Mouse (Mus musculus) CH12.LX (cell line): ENCODE data around the gene Dixdc1. TPM values are rescaled to one million over a fixed set of nuclear protein-coding genes. Genes with fewer than 3 reads are reported as not detected.

Experiments
- DNase-seq: peaks from one replicate; pipeline ENCODE4 v3.0.0-alpha.2; 2013; ENCODE audit errors: extremely low read depth
- H3K27ac ChIP-seq: 2 replicates; pipeline ENCODE4 v1.5.1; 2012; ENCODE audit warnings: low read depth, mild to moderate bottlenecking, control low read depth, moderate library complexity; ENCODE audit not compliant: insufficient read depth
- H3K27me3 ChIP-seq: replicated peaks from 2 replicates; pipeline ENCODE3; 2012; ENCODE audit warnings: inconsistent platforms
- H3K36me3 ChIP-seq, 2 experiments: replicated peaks in 1 of 2; 2 replicates each; pipeline versions ENCODE3 to v1.6.1; 2012; ENCODE audit warnings: inconsistent platforms in 1 of 2, low read length in 1 of 2, mild to moderate bottlenecking in 1 of 2, mixed read lengths in 1 of 2, moderate library complexity in 1 of 2; ENCODE audit not compliant: control insufficient read depth in 1 of 2, insufficient read depth in 1 of 2
- H3K4me1 ChIP-seq, 2 experiments: 2 replicates each; pipeline ENCODE4 v1.6.1; 2012; ENCODE audit warnings: inconsistent platforms in 1 of 2, moderate library complexity in 1 of 2; ENCODE audit not compliant: insufficient read depth in 2 of 2, control insufficient read depth in 1 of 2
- H3K4me2 ChIP-seq: 2 replicates; pipeline ENCODE4 v1.6.1; 2012; ENCODE audit warnings: low read depth, mild to moderate bottlenecking, control low read depth; ENCODE audit not compliant: poor library complexity, insufficient read depth, severe bottlenecking
- H3K4me3 ChIP-seq, 3 experiments: fragments of 150-350 bp in 1 of 3; sonication (generic) in 1 of 3; replicated peaks in 1 of 3; 2 replicates each; pipeline versions ENCODE3 to v1.5.1; 2011 to 2012; ENCODE audit warnings: low read depth in 2 of 3, low read length in 2 of 3, mild to moderate bottlenecking in 2 of 3, moderate library complexity in 2 of 3, control low read depth in 1 of 3, improper control_type of control experiment in 1 of 3, inconsistent platforms in 1 of 3, mixed read lengths in 1 of 3; ENCODE audit not compliant: poor library complexity in 1 of 3
- H3K79me2 ChIP-seq: replicated peaks from 2 replicates; pipeline ENCODE4 v1.6.1; 2012; ENCODE audit warnings: mild to moderate bottlenecking, moderate library complexity; ENCODE audit not compliant: control insufficient read depth, poor library complexity, insufficient read depth, severe bottlenecking; ENCODE audit errors: extremely low read depth
- H3K9ac ChIP-seq: 2 replicates; pipeline ENCODE4 v1.6.1; 2012; ENCODE audit warnings: low read depth, mild to moderate bottlenecking, control low read depth, moderate library complexity; ENCODE audit not compliant: insufficient read depth
- H3K9me3 ChIP-seq: replicated peaks from 2 replicates; pipeline ENCODE3; 2012; ENCODE audit warnings: low read length, inconsistent platforms, mixed read lengths
- BHLHE40 ChIP-seq: IDR thresholded peaks from 2 replicates; pipeline ENCODE4 v1.6.1; 2011; ENCODE audit warnings: mild to moderate bottlenecking, low read depth, low read length, improper control_type of control experiment
- CHD1 ChIP-seq: IDR thresholded peaks from 2 replicates; pipeline ENCODE4 v1.6.1; 2012; ENCODE audit warnings: low read depth, low read length, improper control_type of control experiment, inconsistent platforms
- CHD2 ChIP-seq: IDR thresholded peaks from 2 replicates; pipeline ENCODE4 v1.6.1; 2011; ENCODE audit warnings: low read length, improper control_type of control experiment
- CTCF ChIP-seq, 2 experiments: IDR thresholded peaks in 1 of 2; conservative IDR thresholded peaks in 1 of 2; 2 replicates each; pipeline ENCODE4 v1.5.1; 2011 to 2012; ENCODE audit warnings: low read depth in 2 of 2, low read length in 2 of 2, improper control_type of control experiment in 1 of 2, inconsistent platforms in 1 of 2, mild to moderate bottlenecking in 1 of 2, moderate library complexity in 1 of 2
- E2F4 ChIP-seq: IDR thresholded peaks from 2 replicates; pipeline ENCODE4 v1.6.1; 2011; ENCODE audit warnings: low read depth, low read length, improper control_type of control experiment; ENCODE audit not compliant: insufficient replicate concordance
- ELF1 ChIP-seq: IDR thresholded peaks from 2 replicates; pipeline ENCODE4 v1.6.1; 2014; ENCODE audit warnings: low read depth, mild to moderate bottlenecking, inconsistent platforms, low read length, improper control_type of control experiment
- EP300 ChIP-seq: IDR thresholded peaks from 2 replicates; pipeline ENCODE4 v1.6.1; 2011; ENCODE audit warnings: low read length, improper control_type of control experiment
- ETS1 ChIP-seq: conservative IDR thresholded peaks from 2 replicates; pipeline ENCODE4 v1.6.1; 2012; ENCODE audit warnings: low read depth, mild to moderate bottlenecking, inconsistent platforms, low read length, improper control_type of control experiment, moderate library complexity
- GABPA ChIP-seq: IDR thresholded peaks from 2 replicates; pipeline ENCODE4 v1.6.1; 2012; ENCODE audit warnings: low read depth, low read length, improper control_type of control experiment, inconsistent platforms; ENCODE audit not compliant: insufficient replicate concordance
- HCFC1 ChIP-seq: IDR thresholded peaks from 2 replicates; pipeline ENCODE4 v1.6.1; 2012; ENCODE audit warnings: low read depth, mild to moderate bottlenecking, inconsistent platforms, low read length, improper control_type of control experiment
- JUN ChIP-seq: IDR thresholded peaks from 2 replicates; pipeline ENCODE4 v1.6.1; 2011; ENCODE audit warnings: low read depth, mild to moderate bottlenecking, low read length, improper control_type of control experiment, moderate library complexity; ENCODE audit not compliant: insufficient read depth
- JUND ChIP-seq: conservative IDR thresholded peaks from 2 replicates; pipeline ENCODE4 v1.6.1; 2011; ENCODE audit warnings: low read depth, low read length, improper control_type of control experiment
- KAT2A ChIP-seq: IDR thresholded peaks from 2 replicates; pipeline ENCODE4 v1.6.1; 2012; ENCODE audit warnings: low read length, improper control_type of control experiment, inconsistent platforms; ENCODE audit not compliant: insufficient replicate concordance
- MAFK ChIP-seq: IDR thresholded peaks from 2 replicates; pipeline ENCODE4 v1.6.1; 2011; ENCODE audit warnings: low read length, improper control_type of control experiment; ENCODE audit not compliant: insufficient replicate concordance
- MAX ChIP-seq: IDR thresholded peaks from 2 replicates; pipeline ENCODE4 v1.6.1; 2011; ENCODE audit warnings: low read length, improper control_type of control experiment
- MAZ ChIP-seq: IDR thresholded peaks from 2 replicates; pipeline ENCODE4 v1.6.1; 2012; ENCODE audit warnings: low read depth, mild to moderate bottlenecking, inconsistent platforms, low read length, improper control_type of control experiment, moderate library complexity
- MEF2A ChIP-seq: IDR thresholded peaks from 2 replicates; pipeline ENCODE4 v1.6.1; 2014; ENCODE audit warnings: low read depth, mild to moderate bottlenecking, inconsistent platforms, low read length, improper control_type of control experiment, borderline replicate concordance
- MXI1 ChIP-seq: IDR thresholded peaks from 2 replicates; pipeline ENCODE4 v1.6.1; 2011; ENCODE audit warnings: mild to moderate bottlenecking, low read depth, low read length, improper control_type of control experiment
- MYC ChIP-seq: IDR thresholded peaks from 2 replicates; pipeline ENCODE4 v1.6.1; 2011; ENCODE audit warnings: low read depth, mild to moderate bottlenecking, improper control_type of control experiment, low read length
- NELFE ChIP-seq: IDR thresholded peaks from 2 replicates; pipeline ENCODE4 v1.6.1; 2011; ENCODE audit warnings: low read depth, low read length, improper control_type of control experiment
- NRF1 ChIP-seq: IDR thresholded peaks from 2 replicates; pipeline ENCODE4 v1.6.1; 2014; ENCODE audit warnings: low read depth, mild to moderate bottlenecking, inconsistent platforms, low read length, improper control_type of control experiment, moderate library complexity
- PAX5 ChIP-seq: IDR thresholded peaks from 2 replicates; pipeline ENCODE4 v1.6.1; 2012; ENCODE audit warnings: low read length, inconsistent platforms, mixed read lengths
- POLR2A ChIP-seq: IDR thresholded peaks from 2 replicates; pipeline ENCODE4 v1.6.1; 2011; ENCODE audit warnings: low read depth, mild to moderate bottlenecking, improper control_type of control experiment, low read length
- POLR2AphosphoS2 ChIP-seq: IDR thresholded peaks from 2 replicates; pipeline ENCODE4 v1.6.1; 2011; ENCODE audit warnings: low read depth, low read length, improper control_type of control experiment
- RAD21 ChIP-seq: IDR thresholded peaks from 2 replicates; pipeline ENCODE4 v1.6.1; 2011; ENCODE audit warnings: low read depth, mild to moderate bottlenecking, low read length, improper control_type of control experiment, moderate library complexity
- RCOR1 ChIP-seq: conservative IDR thresholded peaks from 2 replicates; pipeline ENCODE4 v1.6.1; 2012; ENCODE audit warnings: low read depth, mild to moderate bottlenecking, inconsistent platforms, low read length, improper control_type of control experiment
- SIN3A ChIP-seq: IDR thresholded peaks from 2 replicates; pipeline ENCODE4 v1.6.1; 2012; ENCODE audit warnings: low read length, improper control_type of control experiment, inconsistent platforms
- SMC3 ChIP-seq: IDR thresholded peaks from 2 replicates; pipeline ENCODE4 v1.6.1; 2011; ENCODE audit warnings: low read depth, low read length, improper control_type of control experiment
- TBP ChIP-seq: conservative IDR thresholded peaks from 2 replicates; pipeline ENCODE4 v1.6.1; 2011; ENCODE audit warnings: low read depth, low read length, improper control_type of control experiment
- TCF12 ChIP-seq: IDR thresholded peaks from 2 replicates; pipeline ENCODE4 v1.6.1; 2014; ENCODE audit warnings: low read depth, mild to moderate bottlenecking, inconsistent platforms, low read length, improper control_type of control experiment
- UBTF ChIP-seq: IDR thresholded peaks from 2 replicates; pipeline ENCODE4 v1.6.1; 2012; ENCODE audit warnings: low read depth, mild to moderate bottlenecking, inconsistent platforms, low read length, improper control_type of control experiment, moderate library complexity
- USF1 ChIP-seq: IDR thresholded peaks from 2 replicates; pipeline ENCODE4 v1.6.1; 2014; ENCODE audit warnings: low read depth, mild to moderate bottlenecking, inconsistent platforms, low read length, improper control_type of control experiment
- USF2 ChIP-seq: conservative IDR thresholded peaks from 2 replicates; pipeline ENCODE4 v1.6.1; 2011; ENCODE audit warnings: low read depth, low read length, improper control_type of control experiment
- ZC3H11A ChIP-seq: IDR thresholded peaks from 2 replicates; pipeline ENCODE4 v1.6.1; 2012; ENCODE audit warnings: low read depth, mild to moderate bottlenecking, inconsistent platforms, low read length, improper control_type of control experiment
- ZKSCAN1 ChIP-seq: IDR thresholded peaks from 2 replicates; pipeline ENCODE4 v1.6.1; 2012; ENCODE audit warnings: low read depth, inconsistent platforms, low read length, improper control_type of control experiment, borderline replicate concordance
- ZMIZ1 ChIP-seq: IDR thresholded peaks from 2 replicates; pipeline ENCODE4 v1.6.1; 2012; ENCODE audit warnings: low read depth, mild to moderate bottlenecking, inconsistent platforms, low read length, improper control_type of control experiment
- ZNF384 ChIP-seq: IDR thresholded peaks from 2 replicates; pipeline ENCODE4 v1.6.1; 2012; ENCODE audit warnings: low read depth, low read length, improper control_type of control experiment, inconsistent platforms
- dilution Hi-C: fragments of 300-500 bp; cut with MboI; formaldehyde crosslinking; loops from 2 replicates; pipeline ENCODE4 v1.14.3; 2020; ENCODE audit warnings: low sequenced_read_pairs; ENCODE audit not compliant: extremely low pct_unique_long_range_greater_than_20kb, extremely low pct_ligation_motif_present
- in situ Hi-C: fragments of 300-500 bp; cut with MboI; formaldehyde crosslinking; loops from 3 replicates; pipeline ENCODE4 v1.14.3; 2019; ENCODE audit warnings: low sequenced_read_pairs, low pct_ligation_motif_present, low pct_unique_long_range_greater_than_20kb, mixed read lengths
- polyA plus RNA-seq: library from polyadenylated mRNA; unstranded; fragments of >175 nt; gene quantifications from 2 replicates; pipeline ENCODE4 v1.2.1, GENCODE M21; 2012; ENCODE audit warnings: low read depth; ENCODE audit not compliant: insufficient read length
- total RNA-seq, 2 experiments: library from RNA; depleted of rRNA; stranded (reverse); fragments of 300-350 nt in 1 of 2; fragments of >200 nt in 1 of 2; gene quantifications; 2 replicates each; pipeline ENCODE4 v1.2.3; 2012 to 2014

Dixdc1 gene
- total and polyA plus RNA-seq, 3 experiments: 0.13 to 0.23 (median 0.21) TPM

DNA sequence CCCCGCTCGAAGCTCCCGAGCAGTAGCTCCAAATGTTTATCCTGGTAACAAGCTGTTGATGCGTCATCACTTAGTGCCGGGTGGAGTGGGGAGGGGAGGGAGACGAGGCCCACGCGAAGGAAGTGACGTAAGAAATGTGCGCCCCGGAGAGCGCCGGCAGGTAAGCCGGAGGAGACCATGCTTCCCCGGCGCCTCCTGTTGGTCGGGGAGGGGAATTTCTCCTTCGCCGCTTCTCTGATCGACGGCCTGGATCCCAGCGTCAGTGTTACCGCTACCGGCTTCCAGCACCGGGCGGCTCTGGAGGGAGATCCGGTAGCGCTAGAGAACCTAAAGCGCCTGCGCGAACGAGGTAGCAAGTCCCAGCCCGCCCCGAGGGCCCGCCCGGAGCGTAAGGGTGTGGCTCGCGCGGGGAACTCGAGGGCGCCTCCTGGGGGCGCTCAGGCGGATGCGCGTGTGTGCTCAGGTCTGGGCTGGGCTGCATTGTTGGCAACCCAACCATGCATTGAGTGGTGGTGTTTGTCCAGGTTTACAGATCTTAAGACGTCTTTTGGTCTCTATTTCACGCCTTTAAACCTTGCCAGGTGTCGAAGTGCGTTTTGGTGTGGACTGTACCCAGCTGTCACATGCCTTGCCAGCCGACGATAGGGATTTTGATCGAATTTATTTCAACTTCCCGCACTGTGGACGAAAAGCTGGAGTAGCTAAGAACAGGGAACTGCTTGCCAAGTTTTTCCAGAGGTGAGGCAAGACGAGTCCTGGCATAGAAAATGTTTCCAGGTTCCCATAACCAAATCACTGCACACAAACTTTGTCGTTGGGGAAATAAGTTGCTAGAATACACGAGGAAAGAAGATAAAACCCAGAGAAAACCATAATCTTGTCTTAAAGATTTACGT is 29.0 kb upstream of the Dixdc1 start, which contains the start of gene Fdxacb1:
TSS of gene Fdxacb1 (plus strand) at position 130 of the 896 bp plus-strand sequence.
- peaks cover 6% of the 10 kb centered on the region; the same call in 1 of the 2 replicates for H3K79me2 ChIP-seq
- H3K27ac ChIP-seq: peak within 1 kb of the TSS; percentile 38; the same call in 1 of the 2 replicates
- in situ Hi-C loops: no loop called here
- peak within 1 kb of the TSS; percentile 93 for H3K4me2 ChIP-seq
- H3K4me1 ChIP-seq: peaks cover 7 to 20% of the 10 kb centered on the region in 2 experiments; a peak in 2 of 4 replicates
- H3K4me3 ChIP-seq: peak within 1 kb of the TSS; percentile 75 to 87 (median 86)
- dilution Hi-C loops: no loop called here
- H3K36me3 ChIP-seq: peaks cover 8 to 33% of the 10 kb centered on the region in 2 experiments
- peak within 1 kb of the TSS; percentile 91 for H3K9ac ChIP-seq
- no peaks in the 10 kb centered on the region for H3K9me3 ChIP-seq
- peak; percentile 97 for DNase-seq
- H3K27me3 ChIP-seq: no peaks in the 10 kb centered on the region
- TF ChIP-seq TBP (0 out of 2 replicates have a peak, but pooled peaks have one; percentile 50), EP300 (no peak), RCOR1 (no peak; the same call in 1 of the 2 replicates), BHLHE40 (peak; percentile 37; the same call in 1 of the 2 replicates), PAX5 (no peak), ZKSCAN1 (no peak), TCF12 (peak; percentile 74), CTCF (conservative IDR thresholded peaks at IDR 0.05 in 1 of 2, IDR thresholded peaks at IDR 0.05 in 1 of 2; ENCODE audit: low read depth in 2 of 2, low read length in 2 of 2) (peak; percentile 31 to 76; a peak in 3 of 4 replicates), POLR2A (peak; percentile 74), USF2 (no peak), MYC (peak; percentile 89), RAD21 (no peak; the same call in none of the 2 replicates), JUN (peak; percentile 17; the same call in 1 of the 2 replicates), NELFE (no peak), ZMIZ1 (0 out of 2 replicates have a peak, but pooled peaks have one; percentile 59), MXI1 (peak; percentile 84), MAZ (peak; percentile 100), NRF1 (peak; percentile 79), MAX (peak; percentile 84), E2F4 (0 out of 2 replicates have a peak, but pooled peaks have one; percentile 67), CHD1 (no peak), JUND (peak; percentile 44; the same call in 1 of the 2 replicates), USF1 (no peak), MAFK (no peak), ZC3H11A (no peak), ETS1 (0 out of 2 replicates have a peak, but pooled peaks have one; percentile 24), ELF1 (peak; percentile 85), SIN3A (peak; percentile 99), GABPA (peak; percentile 62; the same call in 1 of the 2 replicates), KAT2A (peak; percentile 84; the same call in 1 of the 2 replicates), UBTF (peak; percentile 63; the same call in 1 of the 2 replicates), SMC3 (peak; percentile 47), MEF2A (peak; percentile 72; the same call in 1 of the 2 replicates), HCFC1 (peak; percentile 94), POLR2AphosphoS2 (no peak), CHD2 (peak; percentile 78), ZNF384 (no peak)
